Mouse (Mus musculus) spleen, embryonic (tissue): ENCODE measurements around the gene Sf3b4.

Source experiments
- CTCF ChIA-PET: fragments of 350-600 bp; sonication (Branson Sonifier 250); formaldehyde crosslinking; loops from one replicate; lab custom pipeline; 2022; lab: Charles Lee

The Sf3b4 gene

GRCm38 (mm10) chr3:96209242-96209641 is 37.1 kb downstream of the Sf3b4 start:
- CTCF ChIA-PET = interaction anchor here (0.6 kb wide), 1 partner anchor 63 kb away, joined by 9 read pairs; no protein-coding TSS in a partner anchor

GRCm38 (mm10) chr3:96219191-96219641 is 47.1 kb downstream of the Sf3b4 start:
- CTCF ChIA-PET = interaction anchor here (0.6 to 1.3 kb wide), 3 partner anchors 20 to 129 kb away, joined by 3 read pairs; no protein-coding TSS in a partner anchor

- CTCF ChIA-PET = interaction anchor here (0.5 kb wide), 1 partner anchor 23 kb away, joined by 9 read pairs; no protein-coding TSS in a partner anchor
Measured at GRCm38 (mm10) chr3:96219661-96220130, 47.6 kb downstream of the Sf3b4 start, which contains the start of the genes Bola1 and Hist2h2ab. TSS of gene Bola1 (minus strand) at chr3:96219709. TSS of gene Hist2h2ab (plus strand) at chr3:96219865.

- CTCF ChIA-PET = interaction anchor here (0.5 kb wide), 1 partner anchor 23 kb away, joined by 9 read pairs; no protein-coding TSS in a partner anchor
Measured at GRCm38 (mm10) chr3:96220131-96220764, 48.1 kb downstream of the Sf3b4 start.

GRCm38 (mm10) chr3:96220765-96221639 is 48.9 kb downstream of the Sf3b4 start, which contains the start of the genes Hist2h2ac and Hist2h2be:
TSS of gene Hist2h2ac (minus strand) at chr3:96220880.
TSS of gene Hist2h2be (plus strand) at chr3:96221119.
- CTCF ChIA-PET = no interaction called here

- CTCF ChIA-PET = no interaction called here
Measured at GRCm38 (mm10) chr3:96221640-96222038, 49.5 kb downstream of the Sf3b4 start.

GRCm38 (mm10) chr3:96222774-96223173 is 50.6 kb downstream of the Sf3b4 start:
- CTCF ChIA-PET = interaction anchor here (0.8 to 1.0 kb wide), 2 partner anchors 11 to 272 kb away, joined by 4 to 6 read pairs; no protein-coding TSS in a partner anchor

- CTCF ChIA-PET = no interaction called here
Measured at GRCm38 (mm10) chr3:96225421-96225820, 53.3 kb downstream of the Sf3b4 start.
